Mouse (Mus musculus) c-Kit-positive CD71-negative TER-119-negative erythroid progenitor cells, embryonic 14.5 days (primary cell): Measurements from ENCODE around the gene March1.

Experiments used
- DNase-seq: peaks from one replicate; pipeline ENCODE4 v3.0.0-alpha.2; 2013; ENCODE audit warnings: low read depth

March1 gene

GRCm38 (mm10) chr8:66022815-66023214 is 405.1 kb downstream of the March1 start:
- no peak for DNase-seq

GRCm38 (mm10) chr8:66033651-66034050 is 416.0 kb downstream of the March1 start:
- no peak for DNase-seq

GRCm38 (mm10) chr8:66034429-66034828 is 416.7 kb downstream of the March1 start:
- DNase-seq: no peak

- DNase-seq: no peak
Observed at GRCm38 (mm10) chr8:66094152-66094551, 476.5 kb downstream of the March1 start.

GRCm38 (mm10) chr8:66098148-66098547 is 480.4 kb downstream of the March1 start:
- no peak for DNase-seq

- DNase-seq: no peak
Observed at GRCm38 (mm10) chr8:66119294-66119693, 501.6 kb downstream of the March1 start.

GRCm38 (mm10) chr8:66159648-66160047 is 541.9 kb downstream of the March1 start:
- no peak for DNase-seq

GRCm38 (mm10) chr8:66166835-66167234 is 549.1 kb downstream of the March1 start:
- no peak for DNase-seq

GRCm38 (mm10) chr8:66167405-66168173 is 549.9 kb downstream of the March1 start:
- no peak for DNase-seq

GRCm38 (mm10) chr8:66179336-66179735 is 561.6 kb downstream of the March1 start:
- DNase-seq: no peak

- no peak for DNase-seq
Observed at GRCm38 (mm10) chr8:66181265-66181664, 563.6 kb downstream of the March1 start.

GRCm38 (mm10) chr8:66182257-66182656 is 564.6 kb downstream of the March1 start:
- DNase-seq: no peak

- DNase-seq: no peak
Observed at GRCm38 (mm10) chr8:66183454-66183853, 565.8 kb downstream of the March1 start.

GRCm38 (mm10) chr8:66185226-66185625 is 567.5 kb downstream of the March1 start:
- no peak for DNase-seq

GRCm38 (mm10) chr8:66194416-66194815 is 576.7 kb downstream of the March1 start:
- no peak for DNase-seq

- DNase-seq: no peak
Observed at GRCm38 (mm10) chr8:66200169-66200568, 582.5 kb downstream of the March1 start.

- DNase-seq: no peak
Observed at GRCm38 (mm10) chr8:66203814-66204438, 586.2 kb downstream of the March1 start.

GRCm38 (mm10) chr8:66209553-66209952 is 591.9 kb downstream of the March1 start:
- no peak for DNase-seq

- DNase-seq: no peak
Observed at GRCm38 (mm10) chr8:66210294-66210693, 592.6 kb downstream of the March1 start.

- DNase-seq: no peak
Observed at GRCm38 (mm10) chr8:66219974-66220373, 602.3 kb downstream of the March1 start.

- no peak for DNase-seq
Observed at GRCm38 (mm10) chr8:66229931-66230330, 612.2 kb downstream of the March1 start.

- DNase-seq: no peak
Observed at GRCm38 (mm10) chr8:66269546-66269945, 651.8 kb downstream of the March1 start.

GRCm38 (mm10) chr8:66270116-66270515 is 652.4 kb downstream of the March1 start:
- DNase-seq: no peak

- DNase-seq: no peak
Observed at GRCm38 (mm10) chr8:66317824-66318223, 700.1 kb downstream of the March1 start.
